Mouse (Mus musculus) thymus, adult 2 months (tissue): ENCODE data around the gene Tspan9. TPM values are rescaled to one million over a fixed set of nuclear protein-coding genes. Genes with fewer than 3 reads are reported as not detected.

ENCODE experiments used
- DNase-seq: peaks from one replicate; pipeline ENCODE4 v3.0.0; 2021
- H3K27ac ChIP-seq: fragments of 200-500 bp; 2 replicates; pipeline ENCODE4 v1.5.1; 2012; ENCODE audit warnings: low read length, control low read depth; ENCODE audit not compliant: control insufficient read depth, insufficient read depth
- H3K27me3 ChIP-seq: fragments of 200-500 bp; 2 replicates; pipeline ENCODE4 v1.6.1; 2012; ENCODE audit warnings: mild to moderate bottlenecking, low read length, moderate library complexity, mixed read lengths; ENCODE audit not compliant: control insufficient read depth, insufficient read depth
- H3K36me3 ChIP-seq: fragments of 200-500 bp; 2 replicates; pipeline ENCODE4 v1.6.1; 2012; ENCODE audit warnings: mild to moderate bottlenecking, low read length, moderate library complexity; ENCODE audit not compliant: control insufficient read depth, insufficient read depth
- H3K4me1 ChIP-seq: fragments of 200-500 bp; replicated peaks from 2 replicates; pipeline ENCODE4 v1.6.1; 2012; ENCODE audit warnings: low read length; ENCODE audit not compliant: control insufficient read depth, insufficient read depth
- H3K4me3 ChIP-seq: fragments of 200-500 bp; 2 replicates; pipeline ENCODE4 v1.5.1; 2012; ENCODE audit warnings: mild to moderate bottlenecking, low read length, control low read depth, moderate library complexity; ENCODE audit not compliant: control insufficient read depth, insufficient read depth
- CTCF ChIP-seq: fragments of 200-500 bp; IDR thresholded peaks from 2 replicates; pipeline ENCODE4 v1.5.1; 2012; ENCODE audit warnings: mild to moderate bottlenecking, control low read depth, low read length, moderate library complexity, borderline replicate concordance; ENCODE audit not compliant: control insufficient read depth, poor library complexity, insufficient read depth; ENCODE audit errors: extremely low read depth
- POLR2A ChIP-seq: fragments of 200-500 bp; IDR thresholded peaks from 2 replicates; pipeline ENCODE4 v1.6.1; 2012; ENCODE audit warnings: mild to moderate bottlenecking, low read length, control low read depth, moderate library complexity; ENCODE audit not compliant: control insufficient read depth, poor library complexity, insufficient read depth; ENCODE audit errors: extremely low read depth
- WGBS: fragments of 180-500 bp; shearing (Covaris S2); methylation state at CpG from one replicate; pipeline ENCODE4 v1.1.7; 2018; 5-methylcytosine and 5-hydroxymethylcytosine counted together
- polyA plus RNA-seq: library from polyadenylated mRNA; depleted of rRNA; stranded (reverse); fragments of >200 nt; gene quantifications from 2 replicates; pipeline ENCODE4 v1.2.3, GENCODE M21; 2012

Tspan9 gene
- polyA plus RNA-seq, 1 experiment, result 36.7 TPM

- 88% methylated on average over 8 of the region's 8 CpGs for WGBS
- no peaks in the 10 kb centered on the region for H3K4me1 ChIP-seq
- no peak overlapping the region for H3K27ac ChIP-seq
- DNase-seq, result no peak
- TF ChIP-seq CTCF, result no peak
- TF ChIP-seq POLR2A, result no peak
- H3K4me3 ChIP-seq, result no peak overlapping the region
- no peaks in the 10 kb centered on the region for H3K36me3 ChIP-seq
- H3K27me3 ChIP-seq, result no peaks in the 10 kb centered on the region
Measured at GRCm38 (mm10) chr6:128095906-128096305, 47.5 kb downstream of the Tspan9 start.

- Histone ChIP-seq H3K4me3 (no peak overlapping the region), H3K4me1 (no peaks in the 10 kb centered on the region), H3K36me3 (no peaks in the 10 kb centered on the region), H3K27me3 (no peaks in the 10 kb centered on the region), H3K27ac (no peak overlapping the region)
- WGBS, result 96% methylated on average over 10 of the region's 10 CpGs
- TF ChIP-seq CTCF (no peak), POLR2A (no peak)
- DNase-seq, result no peak
Measured at GRCm38 (mm10) chr6:128095131-128095530, 48.3 kb downstream of the Tspan9 start.

- TF ChIP-seq CTCF (no peak), POLR2A (no peak)
- no peak for DNase-seq
- no peaks in the 10 kb centered on the region for H3K4me1 ChIP-seq
- H3K36me3 ChIP-seq, result no peaks in the 10 kb centered on the region
- WGBS, result 85% methylated on average over 15 of the region's 15 CpGs
- H3K27me3 ChIP-seq, result no peaks in the 10 kb centered on the region
- no peak overlapping the region for H3K27ac ChIP-seq
- H3K4me3 ChIP-seq, result no peak overlapping the region
Measured at GRCm38 (mm10) chr6:128093856-128094628, 49.4 kb downstream of the Tspan9 start.

GRCm38 (mm10) chr6:128092621-128093020, 50.8 kb downstream of the Tspan9 start:
- Histone ChIP-seq H3K27me3 (no peaks in the 10 kb centered on the region), H3K4me3 (no peak overlapping the region), H3K27ac (no peak overlapping the region), H3K4me1 (no peaks in the 10 kb centered on the region), H3K36me3 (no peaks in the 10 kb centered on the region)
- WGBS, result 95% methylated on average over 5 of the region's 5 CpGs
- TF ChIP-seq CTCF (no peak), POLR2A (no peak)
- no peak for DNase-seq

GRCm38 (mm10) chr6:128091833-128092166, 51.6 kb downstream of the Tspan9 start:
- H3K27ac ChIP-seq, result no peak overlapping the region
- TF ChIP-seq CTCF (peak; percentile 7; the same call in 1 of the 2 replicates), POLR2A (no peak)
- H3K4me1 ChIP-seq, result no peaks in the 10 kb centered on the region
- no peak for DNase-seq
- H3K36me3 ChIP-seq, result no peaks in the 10 kb centered on the region
- WGBS, result 96% methylated on average over 4 of the region's 4 CpGs
- H3K27me3 ChIP-seq, result no peaks in the 10 kb centered on the region
- H3K4me3 ChIP-seq, result no peak overlapping the region

GRCm38 (mm10) chr6:128090985-128091832, 52.2 kb downstream of the Tspan9 start:
- 55% methylated on average over 6 of the region's 6 CpGs for WGBS
- no peaks in the 10 kb centered on the region for H3K4me1 ChIP-seq
- no peaks in the 10 kb centered on the region for H3K36me3 ChIP-seq
- DNase-seq, result peak; percentile 35
- no peak for TF ChIP-seq POLR2A
- peak; percentile 48; the same call in 1 of the 2 replicates for TF ChIP-seq CTCF
- H3K27ac ChIP-seq, result no peak overlapping the region
- H3K27me3 ChIP-seq, result no peaks in the 10 kb centered on the region
- H3K4me3 ChIP-seq, result no peak overlapping the region
